Mouse (Mus musculus): Measurements from ENCODE around the gene Camk2n2. TPM values are rescaled to one million over a fixed set of nuclear protein-coding genes. Genes with fewer than 3 reads are reported as not detected.
"Not testable (repeated sequence)": the region's sequence is repeated elsewhere in the genome, so short reads cannot be mapped to it uniquely, and the experiment has no call there.

Gene Camk2n2
- total RNA-seq (2021): 100 to 1,000 TPM in 1 of 2 experiments, 10 to 100 TPM in 1; 25.3 to 128 TPM
- long read RNA-seq, experiment 1, transcript Camk2n2-201 (2 exons, 1,291 nt): major isoform, 11 of 16 reads
- long read RNA-seq, experiment 1, partial matches to known transcripts: 5 of 16 reads
- long read RNA-seq, experiment 1, other reads (novel, unspliced or antisense): 0 of 16 reads
- long read RNA-seq, experiment 2, transcript Camk2n2-201 (2 exons, 1,291 nt): major isoform, 11 of 15 reads
- long read RNA-seq, experiment 2, partial matches to known transcripts: 4 of 15 reads
- long read RNA-seq, experiment 2, other reads (novel, unspliced or antisense): 0 of 15 reads

GRCm38 (mm10) chr16:20621191-20621990 is at the start of gene Camk2n2:
TSS of gene Camk2n2 (minus strand) at chr16:20621287.
- DNase-seq: peak; percentile 88 to 89

- no peak for DNase-seq
These were observed 49.2 kb upstream of the Camk2n2 start for GRCm38 (mm10) chr16:20670291-20670690.

- DNase-seq: not testable (repeated sequence)
These were observed 46.9 kb upstream of the Camk2n2 start, which contains the start of gene Eif4g1 for GRCm38 (mm10) chr16:20668013-20668412. TSS of gene Eif4g1 (plus strand) at chr16:20668313.

- DNase-seq: no peak
These were observed 36.6 kb upstream of the Camk2n2 start for GRCm38 (mm10) chr16:20657661-20658060.

- DNase-seq: no peak
These were observed 32.2 kb upstream of the Camk2n2 start for GRCm38 (mm10) chr16:20653315-20653714.

- no peak for DNase-seq
These were observed 30.8 kb upstream of the Camk2n2 start for GRCm38 (mm10) chr16:20651947-20652310.

GRCm38 (mm10) chr16:20651076-20651946 is 30.2 kb upstream of the Camk2n2 start, which contains the start of gene Psmd2:
TSS of gene Psmd2 (plus strand) at chr16:20651652.
- DNase-seq: peak; percentile 98 to 99

GRCm38 (mm10) chr16:20643911-20644310 is 22.8 kb upstream of the Camk2n2 start:
- DNase-seq: peak; percentile 59 to 61

GRCm38 (mm10) chr16:20642161-20642560 is 21.1 kb upstream of the Camk2n2 start:
- peak; percentile 82 to 86 for DNase-seq

GRCm38 (mm10) chr16:20638367-20638766 is 17.3 kb upstream of the Camk2n2 start:
- DNase-seq: no peak

GRCm38 (mm10) chr16:20637410-20637809 is 16.3 kb upstream of the Camk2n2 start:
- no peak for DNase-seq

GRCm38 (mm10) chr16:20629731-20630634 is 8.9 kb upstream of the Camk2n2 start, which contains the start of gene Ece2:
TSS of gene Ece2 (plus strand) at chr16:20629828.
- peak; percentile 51 to 61 for DNase-seq

GRCm38 (mm10) chr16:20628871-20629391 is 7.8 kb upstream of the Camk2n2 start:
- DNase-seq: no peak

GRCm38 (mm10) chr16:20623211-20623610 is 2.1 kb upstream of the Camk2n2 start:
- no peak for DNase-seq

- peak; percentile 91 to 94 for DNase-seq
These were observed 1.1 kb upstream of the Camk2n2 start for GRCm38 (mm10) chr16:20621991-20622685.

- no peak for DNase-seq
These were observed 316 bp downstream of the Camk2n2 start for GRCm38 (mm10) chr16:20620751-20621190.

GRCm38 (mm10) chr16:20620399-20620735 is 720 bp downstream of the Camk2n2 start:
- DNase-seq: no peak

GRCm38 (mm10) chr16:20619541-20620398 is 1.3 kb downstream of the Camk2n2 start:
- peak; percentile 51 to 64 for DNase-seq
